Mouse (Mus musculus): Measurements from ENCODE around the gene Atrn.

DNA sequence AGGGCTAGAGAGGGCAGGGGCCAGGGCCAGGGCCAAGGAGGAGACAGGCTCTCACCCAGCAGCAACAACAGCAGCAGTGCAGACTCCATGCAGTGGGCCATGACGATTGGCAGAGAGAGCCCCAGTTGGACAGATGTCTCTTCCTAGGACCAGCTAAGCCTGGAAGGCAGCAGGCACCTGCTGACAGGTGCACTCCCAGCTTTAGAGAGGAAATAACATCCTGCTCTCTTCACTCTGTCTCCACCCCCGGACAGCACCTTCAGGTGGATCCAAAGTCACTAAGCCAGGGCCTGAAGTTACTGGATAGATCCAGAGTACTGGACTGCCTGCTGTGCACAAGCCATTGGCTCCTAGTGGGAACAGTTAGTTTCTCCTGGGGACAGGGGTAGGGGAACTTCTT lies 136.7 kb downstream of the Atrn start, which contains the start of gene Gfra4:
- no peak for TF ChIP-seq CTCF (IDR thresholded peaks at IDR 0.05)
- TF ChIP-seq EP300 (IDR thresholded peaks at IDR 0.05) = no peak
